Mouse (Mus musculus) heart, embryonic 13.5 days (tissue): Measurements from ENCODE around the gene Gsdme. TPM values are rescaled to one million over a fixed set of nuclear protein-coding genes. Genes with fewer than 3 reads are reported as not detected.
A peak's percentile ranks its signal among the peaks of the same experiment; 100 is the strongest.

Experiments used
- ATAC-seq: fragments of 200-750 bp; cut with Nextera tagmentation; 2 replicates; pipeline ENCODE4 v1.8.0; 2017; ENCODE audit warnings: moderate TSS enrichment; ENCODE audit not compliant: insufficient number of reproducible peaks, low FRiP score, low TSS enrichment; ENCODE audit errors: extremely low read depth
- H3K27ac ChIP-seq: fragments of 300-500 bp; sonication (generic); replicated peaks from 2 replicates; pipeline ENCODE4 v1.5.1; 2015; ENCODE audit warnings: moderate library complexity, mild to moderate bottlenecking, inconsistent platforms
- H3K27me3 ChIP-seq: fragments of 300-500 bp; sonication (generic); replicated peaks from 2 replicates; pipeline ENCODE4 v1.6.1; 2015; ENCODE audit warnings: mild to moderate bottlenecking, inconsistent platforms
- H3K36me3 ChIP-seq: fragments of 300-500 bp; sonication (generic); 2 replicates; pipeline ENCODE4 v1.6.1; 2015; ENCODE audit warnings: mild to moderate bottlenecking, inconsistent platforms
- H3K4me1 ChIP-seq: fragments of 300-500 bp; sonication (generic); 2 replicates; pipeline ENCODE4 v1.6.1; 2015; ENCODE audit warnings: inconsistent platforms
- H3K4me2 ChIP-seq: fragments of 300-500 bp; sonication (generic); 2 replicates; pipeline ENCODE4 v1.6.1; 2015; ENCODE audit warnings: inconsistent platforms, mild to moderate bottlenecking, moderate library complexity
- H3K4me3 ChIP-seq: fragments of 300-500 bp; sonication (generic); 2 replicates; pipeline ENCODE4 v1.5.1; 2015; ENCODE audit warnings: moderate library complexity, mild to moderate bottlenecking, inconsistent platforms
- H3K9ac ChIP-seq: fragments of 300-500 bp; sonication (generic); 2 replicates; pipeline ENCODE4 v1.6.1; 2015; ENCODE audit warnings: inconsistent platforms, mild to moderate bottlenecking, moderate library complexity
- H3K9me3 ChIP-seq: fragments of 300-500 bp; sonication (generic); 2 replicates; pipeline ENCODE4 v1.6.1; 2016; ENCODE audit warnings: inconsistent platforms
- WGBS: fragments of 180-500 bp; shearing (Covaris S2); methylation state at CpG from one replicate; pipeline ENCODE4 v1.1.7; 2015; ENCODE audit warnings: mixed read lengths; 5-methylcytosine and 5-hydroxymethylcytosine counted together
- polyA plus RNA-seq: library from polyadenylated mRNA; unstranded; fragments of >200 nt; fragmentation: Nextera tagmentation; extraction: Ambion mirVana; gene quantifications from 2 replicates; pipeline ENCODE4 v1.2.1, GENCODE M21; 2015

Gsdme gene
- polyA plus RNA-seq, 1 experiment from 2014 or later: 32.9 TPM

DNA sequence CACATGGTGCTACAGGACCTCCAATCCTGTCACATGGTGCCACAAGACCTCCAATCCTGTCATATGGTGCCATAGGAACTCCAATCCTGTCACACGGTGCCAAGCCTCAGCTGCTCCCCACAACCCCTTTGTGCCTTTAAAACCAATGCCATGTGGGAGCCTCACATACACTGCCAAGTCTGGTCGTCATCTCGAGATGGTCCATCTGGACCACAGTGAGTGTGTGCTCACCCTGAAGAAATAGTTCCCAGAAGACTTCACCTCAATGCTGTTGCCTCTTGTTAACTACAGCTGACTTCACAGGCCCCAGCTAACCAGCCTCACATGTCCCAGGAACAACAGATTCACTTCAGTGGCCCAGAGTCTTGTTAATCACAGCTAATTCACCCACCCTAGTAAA lies 23.2 kb upstream of the Gsdme start:
- no peak overlapping the region for H3K9ac ChIP-seq
- H3K27me3 ChIP-seq: no peaks in the 10 kb centered on the region
- ATAC-seq: no peak
- H3K4me2 ChIP-seq: no peak overlapping the region
- H3K4me3 ChIP-seq: no peak overlapping the region
- H3K27ac ChIP-seq: no peak overlapping the region
- H3K4me1 ChIP-seq: no peaks in the 10 kb centered on the region
- H3K9me3 ChIP-seq: no peaks in the 10 kb centered on the region
- WGBS: 84% methylated on average over 3 of the region's 3 CpGs
- no peaks in the 10 kb centered on the region for H3K36me3 ChIP-seq

GRCm38 (mm10) chr6:50279642-50280041 lies 16.0 kb upstream of the Gsdme start:
- Histone ChIP-seq H3K36me3 (no peaks in the 10 kb centered on the region), H3K27ac (no peak overlapping the region), H3K4me3 (no peak overlapping the region), H3K9ac (no peak overlapping the region), H3K9me3 (no peaks in the 10 kb centered on the region), H3K27me3 (no peaks in the 10 kb centered on the region), H3K4me1 (no peaks in the 10 kb centered on the region), H3K4me2 (no peak overlapping the region)
- WGBS: 80% methylated on average over 7 of the region's 7 CpGs
- no peak for ATAC-seq

- H3K9ac ChIP-seq: no peak overlapping the region
- WGBS: 77% methylated on average over 4 of the region's 4 CpGs
- H3K27ac ChIP-seq: no peak overlapping the region
- H3K36me3 ChIP-seq: no peaks in the 10 kb centered on the region
- no peaks in the 10 kb centered on the region for H3K9me3 ChIP-seq
- no peaks in the 10 kb centered on the region for H3K27me3 ChIP-seq
- no peak overlapping the region for H3K4me3 ChIP-seq
- no peak for ATAC-seq
- no peaks in the 10 kb centered on the region for H3K4me1 ChIP-seq
- no peak overlapping the region for H3K4me2 ChIP-seq
These were observed 10.3 kb upstream of the Gsdme start for GRCm38 (mm10) chr6:50273947-50274346.

DNA sequence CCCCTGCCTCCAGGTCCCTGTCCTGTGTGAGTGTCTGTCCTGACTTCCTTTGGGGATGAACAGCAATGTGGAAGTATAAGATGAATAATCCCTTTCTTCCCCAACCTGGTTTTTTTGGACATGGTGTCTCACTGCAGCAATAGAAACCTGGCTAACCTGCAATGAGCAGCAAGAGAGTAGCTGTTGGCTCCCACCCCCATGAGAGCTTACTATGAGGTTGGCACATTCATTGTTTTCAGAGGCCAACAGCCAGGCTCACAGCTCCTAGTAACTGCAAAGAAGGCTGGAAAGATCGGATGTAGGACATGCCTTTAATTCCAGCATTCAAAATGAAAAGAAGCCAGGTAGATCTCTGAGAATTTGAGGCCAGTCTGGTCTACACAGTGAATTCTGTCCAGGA lies 9.8 kb upstream of the Gsdme start:
- no peak overlapping the region for H3K27ac ChIP-seq
- H3K36me3 ChIP-seq: no peaks in the 10 kb centered on the region
- no peak overlapping the region for H3K4me3 ChIP-seq
- H3K4me1 ChIP-seq: no peaks in the 10 kb centered on the region
- H3K9ac ChIP-seq: no peak overlapping the region
- 73% methylated on average over 1 of the region's 1 CpGs for WGBS
- no peak overlapping the region for H3K4me2 ChIP-seq
- no peaks in the 10 kb centered on the region for H3K27me3 ChIP-seq
- ATAC-seq: no peak
- no peaks in the 10 kb centered on the region for H3K9me3 ChIP-seq

DNA sequence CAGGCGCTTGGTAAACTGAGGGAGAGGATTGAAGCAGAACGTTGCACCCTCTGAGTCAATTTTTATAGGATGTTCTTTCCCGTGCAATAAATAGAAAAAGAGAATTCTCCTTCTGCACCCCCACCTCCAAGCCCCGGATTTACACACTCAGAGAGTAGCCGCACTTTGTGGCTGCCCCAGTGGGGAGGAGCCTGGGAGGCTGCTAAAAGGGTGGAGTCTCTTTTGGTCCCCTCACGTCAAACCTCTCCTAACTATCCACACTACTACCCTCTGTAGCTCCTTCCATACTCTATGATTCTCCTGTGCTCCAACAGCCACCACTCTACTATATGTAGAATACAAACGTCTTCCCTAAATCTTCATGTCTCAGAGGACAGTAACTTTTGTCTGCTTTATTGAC lies 1.4 kb downstream of the Gsdme start:
- H3K4me3 ChIP-seq: peak overlapping the region; percentile 62
- H3K4me1 ChIP-seq: peaks cover 10% of the 10 kb centered on the region
- H3K4me2 ChIP-seq: peak overlapping the region; percentile 76
- H3K9ac ChIP-seq: peak overlapping the region; percentile 80
- 26% methylated on average over 7 of the region's 7 CpGs for WGBS
- no peak for ATAC-seq
- no peaks in the 10 kb centered on the region for H3K36me3 ChIP-seq
- no peaks in the 10 kb centered on the region for H3K9me3 ChIP-seq
- no peak overlapping the region for H3K27ac ChIP-seq
- H3K27me3 ChIP-seq: no peaks in the 10 kb centered on the region; the same call in 1 of the 2 replicates

GRCm38 (mm10) chr6:50261922-50262261 lies 1.8 kb downstream of the Gsdme start:
- Histone ChIP-seq H3K4me3 (peak overlapping the region; percentile 62), H3K27ac (no peak overlapping the region), H3K9me3 (no peaks in the 10 kb centered on the region), H3K9ac (peak overlapping the region; percentile 80), H3K27me3 (no peaks in the 10 kb centered on the region; the same call in 1 of the 2 replicates), H3K4me1 (peaks cover 10% of the 10 kb centered on the region), H3K36me3 (no peaks in the 10 kb centered on the region), H3K4me2 (peak overlapping the region; percentile 76)
- no peak for ATAC-seq
- WGBS: 1% methylated on average over 6 of the region's 6 CpGs

DNA sequence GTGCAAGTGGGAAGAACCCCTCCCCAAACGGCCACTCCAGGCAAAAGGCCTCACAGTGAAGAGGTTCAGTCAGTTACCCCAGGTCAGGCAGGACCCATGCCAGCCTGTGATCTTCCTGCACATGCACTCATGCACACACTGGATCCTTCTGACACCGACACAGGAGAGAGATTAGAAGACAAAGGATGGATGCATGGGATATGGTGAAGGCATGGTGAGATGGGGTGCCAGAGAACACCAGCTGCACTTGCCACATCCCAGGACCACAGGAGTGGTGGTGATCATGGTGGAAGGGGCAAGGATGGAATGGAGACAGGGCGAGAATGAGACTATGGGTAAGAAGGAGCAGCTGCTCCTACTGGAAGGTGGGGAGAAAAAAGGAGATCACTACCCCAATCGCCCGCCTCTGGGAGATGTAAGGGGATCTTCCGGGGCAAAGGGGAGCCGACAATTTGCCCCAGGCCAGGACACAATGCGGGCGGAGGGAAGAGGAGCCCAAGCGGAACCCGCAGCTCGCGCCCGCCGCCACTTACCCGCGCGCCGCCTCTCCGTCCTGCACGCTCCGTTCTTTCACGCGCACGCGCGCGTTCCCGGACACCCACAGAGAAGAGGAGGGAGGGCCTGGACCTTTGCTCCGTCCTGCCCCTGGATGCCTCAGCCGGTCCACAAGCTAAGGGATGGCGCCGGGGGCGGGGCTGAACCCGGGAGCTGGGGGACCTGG lies 2.3 kb downstream of the Gsdme start:
- no peaks in the 10 kb centered on the region; the same call in 1 of the 2 replicates for H3K27me3 ChIP-seq
- H3K4me2 ChIP-seq: peak overlapping the region; percentile 76
- H3K36me3 ChIP-seq: no peaks in the 10 kb centered on the region
- WGBS: 3% methylated on average over 35 of the region's 35 CpGs
- H3K9ac ChIP-seq: peak overlapping the region; percentile 80
- no peaks in the 10 kb centered on the region for H3K9me3 ChIP-seq
- peak; percentile 61; the same call in 1 of the 2 replicates for ATAC-seq
- H3K27ac ChIP-seq: no peak overlapping the region
- H3K4me3 ChIP-seq: peak overlapping the region; percentile 62
- peaks cover 10% of the 10 kb centered on the region for H3K4me1 ChIP-seq

DNA sequence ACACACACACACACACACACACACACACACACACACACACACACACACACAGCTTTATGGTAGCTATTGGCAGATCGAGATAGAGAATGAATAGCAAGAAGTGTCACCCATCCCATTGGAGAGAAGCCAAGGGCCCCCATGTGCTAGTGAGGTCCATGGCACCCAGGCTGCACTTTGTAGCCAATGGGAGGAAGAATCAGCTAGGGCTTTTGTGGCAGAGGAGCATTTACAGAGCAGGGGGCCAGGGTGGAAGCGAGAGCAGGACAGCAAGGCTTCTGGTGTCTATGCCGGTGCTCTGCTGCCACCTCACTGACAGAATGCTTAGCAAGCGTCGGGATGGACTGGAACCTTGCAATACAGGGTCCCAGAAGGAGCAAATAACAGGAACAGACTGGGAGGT lies 8.3 kb downstream of the Gsdme start:
- 50% methylated on average over 5 of the region's 5 CpGs for WGBS
- peaks cover 12% of the 10 kb centered on the region for H3K4me1 ChIP-seq
- H3K9me3 ChIP-seq: no peaks in the 10 kb centered on the region
- no peak overlapping the region for H3K27ac ChIP-seq
- no peaks in the 10 kb centered on the region for H3K36me3 ChIP-seq
- H3K9ac ChIP-seq: no peak overlapping the region
- no peaks in the 10 kb centered on the region; the same call in 1 of the 2 replicates for H3K27me3 ChIP-seq
- H3K4me3 ChIP-seq: no peak overlapping the region
- peak overlapping the region; percentile 61 for H3K4me2 ChIP-seq
- ATAC-seq: no peak

DNA sequence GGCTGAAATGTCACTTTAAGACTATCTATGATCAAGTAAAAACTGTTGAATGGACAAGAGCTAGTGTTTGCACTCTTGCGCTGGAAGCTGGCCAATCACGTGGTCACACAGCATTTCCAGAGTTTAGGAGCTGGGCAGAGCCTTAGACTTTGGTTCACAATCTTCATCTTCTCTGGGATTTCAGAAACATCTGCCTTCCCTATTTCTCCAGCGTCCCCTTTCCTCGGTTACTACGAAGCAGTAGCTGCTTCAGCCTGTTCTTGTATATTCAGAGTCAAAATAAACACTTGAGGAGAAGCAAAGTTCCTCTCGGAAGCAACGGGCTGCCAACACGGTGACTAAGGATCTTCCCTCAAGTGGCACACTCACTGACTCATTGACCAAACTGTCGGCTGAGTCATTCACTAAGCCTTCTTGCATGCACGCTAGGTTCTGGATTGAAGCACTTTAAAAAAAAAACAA lies 8.9 kb downstream of the Gsdme start:
- Histone ChIP-seq H3K27me3 (no peaks in the 10 kb centered on the region; the same call in 1 of the 2 replicates), H3K4me3 (peak overlapping the region; percentile 23), H3K9ac (0 out of 2 replicates have a peak overlapping the region, but pooled peaks have one; percentile 48), H3K36me3 (no peaks in the 10 kb centered on the region), H3K9me3 (no peaks in the 10 kb centered on the region), H3K27ac (no peak overlapping the region; the same call in 1 of the 2 replicates), H3K4me1 (peaks cover 12% of the 10 kb centered on the region), H3K4me2 (peak overlapping the region; percentile 61)
- 26% methylated on average over 10 of the region's 10 CpGs for WGBS
- no peak for ATAC-seq

GRCm38 (mm10) chr6:50252690-50253089 lies 11.0 kb downstream of the Gsdme start:
- H3K9ac ChIP-seq: no peak overlapping the region
- H3K4me3 ChIP-seq: no peak overlapping the region
- H3K36me3 ChIP-seq: no peaks in the 10 kb centered on the region
- peaks cover 12% of the 10 kb centered on the region for H3K4me1 ChIP-seq
- no peaks in the 10 kb centered on the region for H3K9me3 ChIP-seq
- no peak for ATAC-seq
- 69% methylated on average over 5 of the region's 5 CpGs for WGBS
- no peak overlapping the region for H3K4me2 ChIP-seq
- no peak overlapping the region for H3K27ac ChIP-seq
- no peaks in the 10 kb centered on the region for H3K27me3 ChIP-seq

DNA sequence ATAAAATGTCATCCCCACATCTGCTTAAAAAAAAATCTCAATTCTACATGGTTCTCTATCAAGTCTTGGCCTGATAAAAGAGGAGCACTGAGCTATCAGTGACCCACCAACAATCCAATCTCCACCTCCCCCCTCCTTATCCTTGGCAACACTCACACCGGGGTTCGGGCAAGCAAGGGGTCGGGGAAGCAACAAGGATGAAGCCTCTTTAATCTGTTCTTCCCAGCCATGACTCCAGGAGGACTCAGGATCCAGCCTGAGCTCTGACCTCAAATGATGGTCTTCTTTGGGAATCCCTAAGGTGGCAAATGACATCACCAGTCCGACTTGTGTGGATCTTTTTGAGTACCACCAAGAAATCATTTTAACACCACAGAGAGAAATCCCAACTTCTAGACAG lies 15.9 kb downstream of the Gsdme start:
- Histone ChIP-seq H3K4me2 (no peak overlapping the region), H3K36me3 (no peaks in the 10 kb centered on the region), H3K4me1 (no peaks in the 10 kb centered on the region), H3K27ac (no peak overlapping the region), H3K9ac (no peak overlapping the region), H3K4me3 (no peak overlapping the region), H3K9me3 (no peaks in the 10 kb centered on the region), H3K27me3 (no peaks in the 10 kb centered on the region)
- 65% methylated on average over 4 of the region's 4 CpGs for WGBS
- ATAC-seq: no peak

DNA sequence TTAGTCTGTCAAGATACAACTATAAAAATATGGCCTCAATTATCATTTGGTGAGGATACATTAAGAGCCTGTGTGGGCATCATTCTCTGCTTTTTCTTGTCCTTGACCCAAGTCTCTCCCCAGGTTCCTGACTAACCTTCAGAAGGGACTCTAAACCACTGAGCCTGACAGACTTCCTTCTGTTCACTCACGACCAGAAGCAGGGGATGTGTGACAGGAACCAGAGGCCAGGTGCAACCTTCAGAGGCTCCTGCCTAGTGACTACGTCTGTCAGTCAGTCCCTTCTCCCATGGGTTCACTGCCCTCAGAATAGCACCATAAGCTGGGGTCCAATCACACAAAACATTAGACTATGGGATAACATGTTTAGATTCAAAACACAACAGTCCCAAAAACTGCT lies 16.3 kb downstream of the Gsdme start:
- WGBS: 53% methylated on average over 2 of the region's 2 CpGs
- no peaks in the 10 kb centered on the region for H3K4me1 ChIP-seq

More for the DNA sequence above, 16.3 kb downstream of the Gsdme start:
- Histone ChIP-seq H3K36me3 (no peaks in the 10 kb centered on the region), H3K4me2 (no peak overlapping the region), H3K27ac (no peak overlapping the region), H3K27me3 (no peaks in the 10 kb centered on the region), H3K4me3 (no peak overlapping the region), H3K9me3 (no peaks in the 10 kb centered on the region), H3K9ac (no peak overlapping the region)
- no peak for ATAC-seq
